Mouse (Mus musculus) kidney, adult 11 months (tissue): Measurements from ENCODE around the gene Ovch2.

ENCODE experiments used
- DNase-seq: peaks from one replicate; pipeline ENCODE4 v3.0.0; 2022

Gene Ovch2

DNA sequence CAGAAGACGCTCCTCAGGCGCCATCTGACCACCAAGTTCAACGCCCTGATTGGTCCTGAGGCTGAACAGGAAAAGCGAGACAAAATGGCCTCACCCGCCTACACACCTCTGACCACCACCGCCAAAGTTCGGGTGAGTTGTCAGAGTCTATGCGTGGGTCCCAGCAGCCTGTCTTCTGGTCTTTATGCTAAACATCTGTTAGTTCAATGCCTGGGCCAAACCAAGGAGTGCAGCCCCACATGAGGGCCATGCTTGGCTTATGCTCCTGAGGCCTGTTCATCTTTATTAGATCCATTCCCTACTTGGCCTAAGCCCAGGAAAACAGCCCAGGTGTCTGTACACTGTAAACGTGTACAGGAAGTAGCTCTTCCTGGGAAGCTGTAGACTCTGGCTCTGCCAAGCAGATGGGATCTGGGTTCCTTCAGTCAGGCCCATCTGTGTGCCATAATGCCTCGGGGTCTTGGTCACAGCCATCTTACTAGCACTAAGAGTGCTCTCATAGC, 58.0 kb downstream of the Ovch2 start:
- DNase-seq = no peak

DNA sequence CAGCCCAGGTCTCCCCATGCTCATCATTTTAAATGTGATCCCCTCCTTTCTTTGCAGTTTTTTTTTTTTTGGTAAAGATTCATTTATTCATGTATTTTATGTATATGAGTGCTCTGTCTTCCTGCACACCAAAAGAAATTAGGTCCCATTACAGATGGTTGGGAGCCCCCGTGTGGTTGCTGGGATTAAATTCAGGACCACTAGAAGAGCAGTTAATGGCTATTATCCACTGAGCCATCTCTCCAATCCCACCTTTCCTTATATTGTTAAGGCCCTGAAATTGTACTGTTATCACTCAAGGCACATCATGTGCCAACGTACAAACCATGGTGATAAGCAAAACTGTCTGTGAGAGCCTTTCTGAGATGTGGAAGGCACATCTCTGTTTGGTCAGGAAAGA, 62.3 kb downstream of the Ovch2 start:
- DNase-seq = no peak

DNA sequence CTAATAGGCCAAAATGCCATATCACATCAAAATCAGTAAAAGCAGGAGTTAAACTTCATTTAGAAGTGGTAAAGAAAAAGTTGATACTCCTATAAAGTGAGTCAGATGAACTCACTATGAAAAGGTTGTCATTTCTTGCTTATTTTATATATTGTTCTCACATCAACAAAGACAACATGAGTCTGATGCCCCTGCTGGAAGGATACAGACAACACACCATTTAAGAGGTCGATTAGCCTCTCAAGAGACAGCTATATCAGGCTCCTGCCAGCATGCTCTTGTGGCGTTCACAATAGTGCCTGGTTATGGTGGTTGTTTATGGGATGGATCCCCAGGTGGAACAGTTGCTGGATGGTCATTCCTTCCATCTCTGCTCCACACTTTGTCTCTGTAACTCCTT, 67.8 kb downstream of the Ovch2 start:
- DNase-seq = no peak
